Mouse (Mus musculus) MEL (cell line): ENCODE data around the gene Sf1. TPM values are rescaled to one million over a fixed set of nuclear protein-coding genes. Genes with fewer than 3 reads are reported as not detected.

Experiments
- DNase-seq: peaks from one replicate; pipeline ENCODE4 v3.0.0; 2011; ENCODE audit warnings: low read depth, low spot score
- H3K27ac ChIP-seq: 2 replicates; pipeline ENCODE4 v1.5.1; 2012; ENCODE audit warnings: low read depth, mild to moderate bottlenecking, control low read depth, low read length, moderate library complexity; ENCODE audit not compliant: control insufficient read depth
- H3K27me3 ChIP-seq, 2 experiments: fragments of 150-350 bp in 1 of 2; sonication (generic) in 1 of 2; 2 replicates each; pipeline ENCODE4 v1.6.1; 2012; ENCODE audit warnings: low read length in 2 of 2, mild to moderate bottlenecking in 2 of 2, improper control_type of control experiment in 1 of 2, moderate library complexity in 1 of 2; ENCODE audit not compliant: insufficient read depth in 2 of 2, control insufficient read depth in 1 of 2
- H3K36me3 ChIP-seq, 2 experiments: 2 replicates each; pipeline ENCODE4 v1.6.1; 2012 to 2014; ENCODE audit warnings: low read length in 2 of 2, improper control_type of control experiment in 1 of 2, inconsistent platforms in 1 of 2, mild to moderate bottlenecking in 1 of 2; ENCODE audit not compliant: insufficient read depth in 2 of 2, control insufficient read depth in 1 of 2
- H3K4me1 ChIP-seq, 2 experiments: fragments of 150-350 bp in 1 of 2; sonication (generic) in 1 of 2; 2 replicates each; pipeline ENCODE4 v1.6.1; 2012; ENCODE audit warnings: low read length in 2 of 2, improper control_type of control experiment in 1 of 2, mild to moderate bottlenecking in 1 of 2; ENCODE audit not compliant: insufficient read depth in 2 of 2, control insufficient read depth in 1 of 2
- H3K4me3 ChIP-seq, 2 experiments: fragments of 150-350 bp in 1 of 2; sonication (generic) in 1 of 2; 2 replicates each; pipeline ENCODE4 v1.5.1; 2012; ENCODE audit warnings: low read depth in 2 of 2, low read length in 2 of 2, mild to moderate bottlenecking in 2 of 2, moderate library complexity in 2 of 2, control low read depth in 1 of 2, improper control_type of control experiment in 1 of 2; ENCODE audit not compliant: control insufficient read depth in 1 of 2, insufficient read depth in 1 of 2
- H3K79me2 ChIP-seq: 2 replicates; pipeline ENCODE4 v1.6.1; 2012; ENCODE audit warnings: mild to moderate bottlenecking, low read length, moderate library complexity; ENCODE audit not compliant: control insufficient read depth, poor library complexity, insufficient read depth
- H3K9ac ChIP-seq: 2 replicates; pipeline ENCODE4 v1.6.1; 2012; ENCODE audit warnings: low read depth, mild to moderate bottlenecking, control low read depth, low read length, moderate library complexity; ENCODE audit not compliant: control insufficient read depth, poor library complexity, severe bottlenecking
- H3K9me3 ChIP-seq: fragments of 150-350 bp; sonication (generic); replicated peaks from 2 replicates; pipeline ENCODE4 v1.6.1; 2012; ENCODE audit warnings: mild to moderate bottlenecking, low read length, improper control_type of control experiment, moderate library complexity; ENCODE audit not compliant: insufficient read depth
- CHD1 ChIP-seq: IDR thresholded peaks from 2 replicates; pipeline ENCODE4 v1.6.1; 2012; ENCODE audit warnings: low read depth, mild to moderate bottlenecking, inconsistent platforms, low read length, improper control_type of control experiment
- ELF1 ChIP-seq: IDR thresholded peaks from 2 replicates; pipeline ENCODE4 v1.6.1; 2014; ENCODE audit warnings: low read depth, mild to moderate bottlenecking, inconsistent platforms, low read length, improper control_type of control experiment, moderate library complexity
- EP300 ChIP-seq, 2 experiments: IDR thresholded peaks; 2 replicates each; pipeline ENCODE4 v1.6.1; 2011; ENCODE audit warnings: improper control_type of control experiment in 2 of 2, low read length in 2 of 2, low read depth in 1 of 2, mild to moderate bottlenecking in 1 of 2
- ETS1 ChIP-seq: IDR thresholded peaks from 2 replicates; pipeline ENCODE4 v1.6.1; 2012; ENCODE audit warnings: low read depth, mild to moderate bottlenecking, inconsistent platforms, low read length, improper control_type of control experiment, moderate library complexity
- GATA1 ChIP-seq: IDR thresholded peaks from 2 replicates; pipeline ENCODE4 v1.6.1; 2011; ENCODE audit warnings: low read depth, low read length, improper control_type of control experiment
- JUND ChIP-seq: IDR thresholded peaks from 2 replicates; pipeline ENCODE4 v1.6.1; 2011; ENCODE audit warnings: low read depth, mild to moderate bottlenecking, improper control_type of control experiment, low read length
- MAX ChIP-seq: IDR thresholded peaks from 2 replicates; pipeline ENCODE4 v1.6.1; 2011; ENCODE audit warnings: low read length, improper control_type of control experiment
- MXI1 ChIP-seq: IDR thresholded peaks from 2 replicates; pipeline ENCODE4 v1.6.1; 2011; ENCODE audit warnings: mild to moderate bottlenecking, low read depth, low read length, improper control_type of control experiment
- MYC ChIP-seq: IDR thresholded peaks from 2 replicates; pipeline ENCODE4 v1.6.1; 2011; ENCODE audit warnings: low read depth, mild to moderate bottlenecking, low read length, improper control_type of control experiment, moderate library complexity
- NELFE ChIP-seq: IDR thresholded peaks from 2 replicates; pipeline ENCODE4 v1.6.1; 2011; ENCODE audit warnings: low read depth, low read length, improper control_type of control experiment
- NRF1 ChIP-seq: IDR thresholded peaks from 2 replicates; pipeline ENCODE4 v1.6.1; 2014; ENCODE audit warnings: low read depth, mild to moderate bottlenecking, inconsistent platforms, low read length, improper control_type of control experiment, moderate library complexity; ENCODE audit not compliant: poor library complexity, insufficient read depth, severe bottlenecking
- POLR2AphosphoS2 ChIP-seq: IDR thresholded peaks from 2 replicates; pipeline ENCODE4 v1.6.1; 2011; ENCODE audit warnings: low read length, improper control_type of control experiment
- SIN3A ChIP-seq: IDR thresholded peaks from 2 replicates; pipeline ENCODE4 v1.6.1; 2012; ENCODE audit warnings: low read length, improper control_type of control experiment, inconsistent platforms
- TCF12 ChIP-seq: IDR thresholded peaks from 2 replicates; pipeline ENCODE4 v1.6.1; 2014; ENCODE audit warnings: low read depth, mild to moderate bottlenecking, inconsistent platforms, low read length, improper control_type of control experiment, moderate library complexity
- USF1 ChIP-seq: IDR thresholded peaks from 2 replicates; pipeline ENCODE4 v1.6.1; 2014; ENCODE audit warnings: low read depth, mild to moderate bottlenecking, inconsistent platforms, low read length, improper control_type of control experiment, moderate library complexity
- ZNF384 ChIP-seq: IDR thresholded peaks from 2 replicates; pipeline ENCODE4 v1.6.1; 2012; ENCODE audit warnings: low read depth, mild to moderate bottlenecking, inconsistent platforms, low read length, improper control_type of control experiment
- polyA plus RNA-seq, 2 experiments: library from polyadenylated mRNA; stranded (reverse) in 1 of 2; unstranded in 1 of 2; fragments of >175 nt in 1 of 2; fragments of >200 nt in 1 of 2; gene quantifications; 2 replicates each; pipeline versions ENCODE4 v1.2.1 to v1.2.4; 2012; ENCODE audit warnings: low replicate concordance in 2 of 2, low read depth in 1 of 2; ENCODE audit not compliant: insufficient read length in 2 of 2, insufficient read depth in 1 of 2, missing spikeins in 1 of 2
- total RNA-seq: library from RNA; depleted of rRNA; stranded (reverse); fragments of 300-350 nt; gene quantifications from 2 replicates; pipeline ENCODE4 v1.2.3, GENCODE M21; 2012

Sf1 gene
- total and polyA plus RNA-seq, 3 experiments = 65.7 to 245 (median 211) TPM

- H3K27ac ChIP-seq = peak overlapping the region; percentile 97
- peak; percentile 71 for DNase-seq
- H3K9ac ChIP-seq = peak overlapping the region; percentile 99
- peak; percentile 31; the same call in 1 of the 2 replicates for TF ChIP-seq POLR2AphosphoS2
- TF ChIP-seq MYC = 0 out of 2 replicates have a peak, but pooled peaks have one; percentile 5
- no peak for TF ChIP-seq ELF1
- TF ChIP-seq SIN3A = peak; percentile 68; the same call in 1 of the 2 replicates
- TF ChIP-seq NRF1 = no peak
- TF ChIP-seq MXI1 = peak; percentile 45; the same call in 1 of the 2 replicates
- no peak for TF ChIP-seq JUND
- no peak for TF ChIP-seq TCF12
- TF ChIP-seq MAX = no peak
- no peak for TF ChIP-seq USF1
- TF ChIP-seq CHD1 = peak; percentile 90; the same call in 1 of the 2 replicates
- H3K4me3 ChIP-seq = peak overlapping the region; percentile 86 to 93
- peaks cover 37% of the 10 kb centered on the region for H3K79me2 ChIP-seq
- H3K36me3 ChIP-seq = peaks cover 42 to 57% of the 10 kb centered on the region in 2 experiments
- H3K27me3 ChIP-seq = no peaks in the 10 kb centered on the region
- no peaks in the 10 kb centered on the region for H3K9me3 ChIP-seq
- peaks cover 18 to 25% of the 10 kb centered on the region in 2 experiments for H3K4me1 ChIP-seq
These were observed 1.4 kb downstream of the Sf1 start for GRCm38 (mm10) chr19:6364842-6365241.

DNA sequence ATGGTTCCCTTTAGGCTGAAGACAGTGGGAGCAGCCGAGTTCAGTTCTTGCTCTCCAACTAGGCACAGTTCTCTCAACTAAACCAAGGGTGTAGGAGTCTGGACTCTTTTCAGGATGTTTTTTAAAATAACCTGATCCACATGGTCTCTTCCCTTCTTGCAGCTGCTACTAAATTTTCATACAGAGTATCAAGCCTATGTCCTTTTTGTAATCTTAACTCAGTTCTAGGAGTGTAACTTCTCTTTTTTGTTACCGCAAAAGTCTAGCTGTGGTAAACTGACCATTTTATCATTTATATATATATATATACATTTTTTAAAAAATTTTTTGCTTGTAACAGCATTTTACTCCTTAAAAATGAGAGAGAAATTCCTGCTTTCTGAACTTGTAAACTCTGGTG, 6.7 kb downstream of the Sf1 start:
- H3K4me1 ChIP-seq = peaks cover 22 to 32% of the 10 kb centered on the region in 2 experiments
- H3K9ac ChIP-seq = no peak overlapping the region; the same call in 1 of the 2 replicates
- TF ChIP-seq NELFE = no peak
- peak; percentile 42; the same call in 1 of the 2 replicates for TF ChIP-seq ETS1
- TF ChIP-seq JUND = no peak
- TF ChIP-seq EP300 (IDR thresholded peaks at IDR 0.05; ENCODE audit: low read depth in 1 of 2, low read length in 2 of 2) = peak in 1 of 2 experiments; percentile 28; a peak in 1 of 4 replicates
- TF ChIP-seq MXI1 = peak; percentile 78
- peak; percentile 79 for TF ChIP-seq SIN3A
- TF ChIP-seq NRF1 = no peak
- no peak for TF ChIP-seq GATA1
- 0 out of 2 replicates have a peak, but pooled peaks have one; percentile 4 for TF ChIP-seq USF1
- TF ChIP-seq ZNF384 = peak; percentile 66
- peak; percentile 65 for DNase-seq
- H3K4me3 ChIP-seq = no peak overlapping the region
- peaks cover 65 to 69% of the 10 kb centered on the region in 2 experiments for H3K36me3 ChIP-seq
- H3K27me3 ChIP-seq = no peaks in the 10 kb centered on the region
- H3K27ac ChIP-seq = peak overlapping the region; percentile 61
- no peaks in the 10 kb centered on the region for H3K9me3 ChIP-seq
- H3K79me2 ChIP-seq = peaks cover 33% of the 10 kb centered on the region
